Mouse (Mus musculus) hindbrain, postnatal 0 days (tissue): ENCODE data around the gene Olfr520. TPM values are rescaled to one million over a fixed set of nuclear protein-coding genes. Genes with fewer than 3 reads are reported as not detected.

Source experiments
- ATAC-seq: fragments of 200-750 bp; cut with Nextera tagmentation; 2 replicates; pipeline ENCODE4 v1.8.0; 2017; ENCODE audit warnings: mild to moderate bottlenecking, moderate TSS enrichment, moderate library complexity
- DNase-seq: peaks from one replicate; pipeline ENCODE4 v3.0.0-alpha.2; 2015; ENCODE audit warnings: low spot score
- H3K27ac ChIP-seq: fragments of 300-500 bp; sonication (generic); 2 replicates; pipeline ENCODE4 v1.5.1; 2014; ENCODE audit warnings: mild to moderate bottlenecking
- H3K27me3 ChIP-seq: fragments of 300-500 bp; sonication (generic); 2 replicates; pipeline ENCODE4 v1.6.1; 2014; ENCODE audit warnings: low read length, mixed read lengths; ENCODE audit not compliant: insufficient read depth
- H3K36me3 ChIP-seq: fragments of 300-500 bp; sonication (generic); 2 replicates; pipeline ENCODE4 v1.6.1; 2014; ENCODE audit warnings: low read length, mixed read lengths; ENCODE audit not compliant: insufficient read depth
- H3K4me1 ChIP-seq: fragments of 300-500 bp; sonication (generic); 2 replicates; pipeline ENCODE4 v1.6.1; 2014; ENCODE audit warnings: antibody characterized with exemption, low read length, mixed read lengths; ENCODE audit not compliant: insufficient read depth
- H3K4me2 ChIP-seq: fragments of 300-500 bp; sonication (generic); 2 replicates; pipeline ENCODE4 v1.6.1; 2014; ENCODE audit warnings: low read depth, mild to moderate bottlenecking, low read length, moderate library complexity, mixed read lengths
- H3K4me3 ChIP-seq: fragments of 300-500 bp; sonication (generic); 2 replicates; pipeline ENCODE4 v1.5.1; 2014; ENCODE audit warnings: low read length
- H3K9ac ChIP-seq: fragments of 300-500 bp; sonication (generic); replicated peaks from 2 replicates; pipeline ENCODE4 v1.6.1; 2014; ENCODE audit warnings: mild to moderate bottlenecking, low read length, moderate library complexity, mixed read lengths
- H3K9me3 ChIP-seq: fragments of 300-500 bp; sonication (generic); 2 replicates; pipeline ENCODE4 v1.6.1; 2016; ENCODE audit warnings: low read length, mixed read lengths
- CTCF ChIP-seq: IDR thresholded peaks from 2 replicates; pipeline ENCODE4 v1.5.1; 2016; ENCODE audit warnings: antibody characterized with exemption, control low read depth, low read depth
- WGBS: fragments of 180-500 bp; shearing (Covaris S2); extraction: QIAGEN DNeasy Blood & Tissue Kit; methylation state at CpG from one replicate; pipeline ENCODE4 v1.1.7; 2014; 5-methylcytosine and 5-hydroxymethylcytosine counted together
- polyA plus RNA-seq: library from polyadenylated mRNA; unstranded; fragments of >200 nt; fragmentation: Nextera tagmentation; extraction: Ambion mirVana; gene quantifications from 2 replicates; pipeline ENCODE4 v1.2.1, GENCODE M21; 2015
- total RNA-seq: library from RNA; depleted of rRNA; stranded (reverse); fragments of >200 nt; gene quantifications from 2 replicates; pipeline ENCODE4 v1.2.3, GENCODE M21; 2014; rRNA removed

The Olfr520 gene
- total and polyA plus RNA-seq, 2 experiments from 2014 or later, result not detected

DNA sequence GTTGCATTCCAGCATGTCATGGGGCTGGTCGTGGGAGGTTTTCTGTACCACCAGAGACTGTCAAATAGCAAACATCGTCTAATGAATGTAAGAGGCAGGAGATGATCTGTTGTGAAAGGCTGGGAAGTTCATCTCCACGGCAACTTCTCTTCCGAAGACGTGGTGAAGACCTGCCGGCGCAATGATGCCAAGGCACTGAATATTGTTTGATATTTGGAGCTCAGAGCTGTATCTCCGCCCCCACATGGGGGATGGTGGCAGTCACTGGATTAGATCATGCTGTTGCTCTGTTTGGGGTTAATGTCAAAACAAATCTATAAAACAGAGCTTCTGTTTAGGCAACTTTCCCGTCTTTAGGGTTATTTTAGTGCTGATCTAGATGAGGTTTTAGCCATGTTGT is 9.2 kb downstream of the Olfr520 start:
- H3K4me3 ChIP-seq, result no peak overlapping the region
- no peak overlapping the region for H3K27ac ChIP-seq
- H3K9ac ChIP-seq, result no peak overlapping the region
- no peaks in the 10 kb centered on the region for H3K4me1 ChIP-seq
- no peaks in the 10 kb centered on the region for H3K27me3 ChIP-seq
- H3K4me2 ChIP-seq, result no peak overlapping the region
- H3K36me3 ChIP-seq, result no peaks in the 10 kb centered on the region
- no peak for ATAC-seq
- no peak for TF ChIP-seq CTCF
- DNase-seq, result no peak
- WGBS, result 29% methylated on average over 9 of the region's 9 CpGs
- no peaks in the 10 kb centered on the region for H3K9me3 ChIP-seq

DNA sequence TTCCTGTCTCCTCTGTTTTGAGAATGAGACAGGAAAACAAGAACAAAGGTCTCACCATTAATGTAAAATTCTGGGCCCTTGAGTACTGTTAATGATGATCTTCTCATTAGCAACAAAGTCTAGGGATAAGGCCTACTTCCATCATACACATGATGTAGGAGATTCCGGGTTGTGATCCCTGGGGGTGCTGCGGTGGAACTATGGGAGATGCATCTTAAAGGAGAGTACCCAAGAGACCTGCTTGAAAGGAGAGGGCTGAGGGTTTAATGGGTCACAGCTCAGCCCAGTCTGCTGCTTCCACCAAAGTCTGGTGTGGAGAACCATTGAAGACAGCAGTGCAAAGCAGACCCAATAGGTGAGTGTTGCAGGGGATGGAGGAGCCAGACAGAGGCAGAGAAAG is 33.1 kb downstream of the Olfr520 start, which contains the start of gene Olfr521:
TSS of gene Olfr521 (plus strand) at position 301 of the 400 bp plus-strand sequence.
- Histone ChIP-seq H3K4me3 (no peak within 1 kb of the TSS), H3K27ac (no peak within 1 kb of the TSS), H3K4me1 (no peaks in the 10 kb centered on the region), H3K27me3 (no peaks in the 10 kb centered on the region), H3K9ac (no peak within 1 kb of the TSS), H3K36me3 (no peaks in the 10 kb centered on the region), H3K4me2 (no peak within 1 kb of the TSS), H3K9me3 (peaks cover 4% of the 10 kb centered on the region; the same call in 1 of the 2 replicates)
- DNase-seq (no peak), ATAC-seq (no peak)
- 98% methylated on average over 2 of the region's 2 CpGs for WGBS
- TF ChIP-seq CTCF, result no peak

- no peak for DNase-seq
- Histone ChIP-seq H3K27ac (no peak overlapping the region), H3K9ac (no peak overlapping the region), H3K36me3 (no peaks in the 10 kb centered on the region), H3K4me1 (no peaks in the 10 kb centered on the region), H3K4me3 (no peak overlapping the region), H3K27me3 (no peaks in the 10 kb centered on the region), H3K4me2 (no peak overlapping the region), H3K9me3 (no peaks in the 10 kb centered on the region)
- TF ChIP-seq CTCF, result no peak
- 73% methylated on average over 5 of the region's 5 CpGs for WGBS
- ATAC-seq, result no peak
Observed at GRCm38 (mm10) chr7:99781385-99781784, 51.3 kb downstream of the Olfr520 start.

DNA sequence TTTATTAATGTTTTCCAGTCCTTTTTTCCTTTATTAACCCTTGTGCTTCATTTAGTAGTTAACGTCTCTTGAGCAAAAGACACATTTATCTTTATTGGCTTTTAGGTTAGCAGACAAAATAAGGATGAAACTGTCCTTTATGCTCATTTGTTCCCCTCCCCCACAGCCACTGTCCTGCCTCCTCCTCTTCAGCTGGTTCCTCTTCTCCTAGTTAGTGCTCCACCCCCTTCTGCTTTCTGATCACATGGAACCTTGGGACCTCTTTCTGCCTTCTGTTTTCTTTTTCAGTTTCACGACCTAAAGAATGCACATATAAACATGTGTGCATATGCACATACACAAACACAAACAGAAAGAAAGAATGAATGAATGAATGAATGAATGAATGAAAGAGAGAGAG is 51.8 kb downstream of the Olfr520 start:
- no peak for TF ChIP-seq CTCF
- H3K27ac ChIP-seq, result no peak overlapping the region
- H3K9me3 ChIP-seq, result no peaks in the 10 kb centered on the region
- no peak overlapping the region for H3K4me2 ChIP-seq
- no peak overlapping the region for H3K9ac ChIP-seq
- DNase-seq (no peak), ATAC-seq (no peak)
- 77% methylated on average over 2 of the region's 2 CpGs for WGBS
- H3K4me3 ChIP-seq, result no peak overlapping the region
- no peaks in the 10 kb centered on the region for H3K36me3 ChIP-seq
- no peaks in the 10 kb centered on the region for H3K4me1 ChIP-seq
- no peaks in the 10 kb centered on the region for H3K27me3 ChIP-seq

DNA sequence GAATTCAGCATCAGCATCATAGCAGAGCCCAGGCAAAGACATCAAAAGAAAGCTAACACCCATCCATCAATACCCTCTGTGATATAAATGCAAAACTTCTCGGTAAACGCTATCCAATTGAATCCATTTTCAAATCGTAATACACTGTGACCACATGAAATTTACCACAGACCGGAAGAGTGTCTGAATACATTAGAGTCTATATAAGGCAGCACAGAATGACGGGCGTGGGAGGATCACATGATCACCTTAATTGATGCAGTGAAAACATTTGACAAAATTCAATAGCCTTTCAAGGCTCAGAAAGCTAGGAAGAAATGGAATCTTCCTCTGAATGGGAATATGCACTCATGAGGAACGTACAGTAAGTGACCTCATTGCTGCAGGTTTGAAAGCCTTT is 53.3 kb downstream of the Olfr520 start:
- no peak overlapping the region for H3K4me2 ChIP-seq
- no peak overlapping the region for H3K9ac ChIP-seq
- no peak overlapping the region for H3K27ac ChIP-seq
- no peaks in the 10 kb centered on the region for H3K9me3 ChIP-seq
- no peaks in the 10 kb centered on the region for H3K27me3 ChIP-seq
- no peak for TF ChIP-seq CTCF
- no peak for ATAC-seq
- DNase-seq, result no peak
- H3K4me3 ChIP-seq, result no peak overlapping the region
- no peaks in the 10 kb centered on the region for H3K36me3 ChIP-seq
- no peaks in the 10 kb centered on the region for H3K4me1 ChIP-seq
- 69% methylated on average over 7 of the region's 7 CpGs for WGBS

GRCm38 (mm10) chr7:99785553-99785952 is 55.5 kb downstream of the Olfr520 start:
- H3K9me3 ChIP-seq, result no peaks in the 10 kb centered on the region
- ATAC-seq (no peak), DNase-seq (no peak)
- no peaks in the 10 kb centered on the region for H3K36me3 ChIP-seq
- no peak overlapping the region for H3K4me2 ChIP-seq
- H3K27me3 ChIP-seq, result no peaks in the 10 kb centered on the region
- no peak overlapping the region for H3K9ac ChIP-seq
- no peak overlapping the region for H3K4me3 ChIP-seq
- TF ChIP-seq CTCF, result no peak
- 89% methylated on average over 3 of the region's 3 CpGs for WGBS
- no peaks in the 10 kb centered on the region for H3K4me1 ChIP-seq
- H3K27ac ChIP-seq, result no peak overlapping the region

Other genes starting within 250 kb of the Olfr520 start
- 526 and 754 TPM in 2 replicates for gene Rps3, start 246.5 kb upstream of the Olfr520 start, total RNA-seq
- 456 and 459 TPM in 2 replicates for gene Rps3, start 246.5 kb upstream of the Olfr520 start, polyA plus RNA-seq
- 106 and 113 TPM in 2 replicates for gene Arrb1, start 194.8 kb upstream of the Olfr520 start, total RNA-seq
- gene Arrb1, start 194.8 kb upstream of the Olfr520 start, polyA plus RNA-seq, result 13.5 and 13.7 TPM in 2 replicates
- 6.4 and 7.9 TPM in 2 replicates for gene Tpbgl, start 103.2 kb upstream of the Olfr520 start, total RNA-seq
- 2.3 and 2.9 TPM in 2 replicates for gene Tpbgl, start 103.2 kb upstream of the Olfr520 start, polyA plus RNA-seq
- gene Slco2b1, start 18.9 kb upstream of the Olfr520 start, total RNA-seq, result 14.3 and 16.5 TPM in 2 replicates
- gene Slco2b1, start 18.9 kb upstream of the Olfr520 start, polyA plus RNA-seq, result 6.8 and 7.0 TPM in 2 replicates
- not detected in 2 replicates for gene Olfr521, start 33.2 kb downstream of the Olfr520 start, total RNA-seq
- gene Olfr521, start 33.2 kb downstream of the Olfr520 start, polyA plus RNA-seq, result not detected in 2 replicates
- gene Neu3, start 98.1 kb downstream of the Olfr520 start, total RNA-seq, result 1.3 and 2.1 TPM in 2 replicates
- gene Neu3, start 98.1 kb downstream of the Olfr520 start, polyA plus RNA-seq, result 1.6 and 2.1 TPM in 2 replicates
- gene Xrra1, start 128.8 kb downstream of the Olfr520 start, total RNA-seq, result 1.7 and 2.6 TPM in 2 replicates
- 1.0 and 1.3 TPM in 2 replicates for gene Xrra1, start 128.8 kb downstream of the Olfr520 start, polyA plus RNA-seq
- gene Spcs2, start 133.2 kb downstream of the Olfr520 start, total RNA-seq, result 94.2 and 111 TPM in 2 replicates
- 258 and 293 TPM in 2 replicates for gene Spcs2, start 133.2 kb downstream of the Olfr520 start, polyA plus RNA-seq